Mouse (Mus musculus) cerebellum, adult 2 months (tissue): ENCODE data around the gene Stx1b. TPM values are rescaled to one million over a fixed set of nuclear protein-coding genes. Genes with fewer than 3 reads are reported as not detected.
A peak's percentile ranks its signal among the peaks of the same experiment; 100 is the strongest.

Source experiments
- DNase-seq, 2 experiments: peaks; one replicate each; pipeline ENCODE4 v3.0.0; 2021
- H3K27ac ChIP-seq: fragments of 200-500 bp; 2 replicates; pipeline ENCODE4 v1.5.1; 2012; ENCODE audit warnings: low read length, control low read depth, inconsistent platforms; ENCODE audit not compliant: insufficient read depth
- H3K27me3 ChIP-seq: fragments of 200-500 bp; 2 replicates; pipeline ENCODE4 v1.6.1; 2012; ENCODE audit warnings: inconsistent platforms, mild to moderate bottlenecking, low read length, moderate library complexity; ENCODE audit not compliant: control insufficient read depth, insufficient read depth
- H3K4me1 ChIP-seq: fragments of 200-500 bp; 2 replicates; pipeline ENCODE4 v1.6.1; 2011; ENCODE audit warnings: low read length; ENCODE audit not compliant: control insufficient read depth, insufficient read depth
- H3K4me3 ChIP-seq: fragments of 200-500 bp; replicated peaks from 2 replicates; pipeline ENCODE3; 2011; ENCODE audit warnings: mild to moderate bottlenecking, low read depth, low read length, control low read depth; ENCODE audit not compliant: insufficient read depth
- CTCF ChIP-seq: fragments of 200-500 bp; IDR thresholded peaks from 2 replicates; pipeline ENCODE4 v1.5.1; 2011; ENCODE audit warnings: low read depth, mild to moderate bottlenecking, control low read depth, low read length, moderate library complexity, borderline replicate concordance; ENCODE audit not compliant: insufficient read depth
- POLR2A ChIP-seq: fragments of 200-500 bp; IDR thresholded peaks from 2 replicates; pipeline ENCODE4 v1.6.1; 2011; ENCODE audit warnings: low read length, control low read depth, borderline replicate concordance; ENCODE audit not compliant: insufficient read depth
- whole genome bisulfite sequencing: fragments of 180-500 bp; shearing (Covaris S2); methylation state at CpG from one replicate; pipeline ENCODE4 v1.1.7; 2018; 5-methylcytosine and 5-hydroxymethylcytosine counted together
- polyA plus RNA-seq: library from polyadenylated mRNA; depleted of rRNA; stranded (reverse); fragments of >200 nt; gene quantifications from 2 replicates; pipeline ENCODE4 v1.2.3, GENCODE M21; 2012

Stx1b gene
- polyA plus RNA-seq, 1 experiment = 452 TPM

DNA sequence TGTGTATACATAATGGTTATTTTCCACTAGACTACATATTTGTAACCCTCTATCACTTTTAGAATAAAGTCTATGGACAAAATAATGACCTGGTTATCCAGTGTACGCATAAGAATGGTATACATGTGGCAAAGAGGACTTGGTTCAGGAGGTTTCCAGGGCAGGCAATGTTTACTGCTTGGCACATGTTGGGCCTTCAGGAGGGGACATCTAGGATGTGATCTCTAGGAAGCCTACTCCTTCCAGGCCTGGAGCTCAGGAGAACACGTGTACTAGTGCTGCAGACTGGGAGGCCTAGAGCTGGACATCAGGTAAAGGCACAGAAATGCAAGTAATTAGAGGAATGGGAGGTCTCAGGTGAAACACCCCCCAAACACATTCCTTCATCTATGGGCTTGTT lies 11.2 kb upstream of the Stx1b start:
- no peak for DNase-seq

DNA sequence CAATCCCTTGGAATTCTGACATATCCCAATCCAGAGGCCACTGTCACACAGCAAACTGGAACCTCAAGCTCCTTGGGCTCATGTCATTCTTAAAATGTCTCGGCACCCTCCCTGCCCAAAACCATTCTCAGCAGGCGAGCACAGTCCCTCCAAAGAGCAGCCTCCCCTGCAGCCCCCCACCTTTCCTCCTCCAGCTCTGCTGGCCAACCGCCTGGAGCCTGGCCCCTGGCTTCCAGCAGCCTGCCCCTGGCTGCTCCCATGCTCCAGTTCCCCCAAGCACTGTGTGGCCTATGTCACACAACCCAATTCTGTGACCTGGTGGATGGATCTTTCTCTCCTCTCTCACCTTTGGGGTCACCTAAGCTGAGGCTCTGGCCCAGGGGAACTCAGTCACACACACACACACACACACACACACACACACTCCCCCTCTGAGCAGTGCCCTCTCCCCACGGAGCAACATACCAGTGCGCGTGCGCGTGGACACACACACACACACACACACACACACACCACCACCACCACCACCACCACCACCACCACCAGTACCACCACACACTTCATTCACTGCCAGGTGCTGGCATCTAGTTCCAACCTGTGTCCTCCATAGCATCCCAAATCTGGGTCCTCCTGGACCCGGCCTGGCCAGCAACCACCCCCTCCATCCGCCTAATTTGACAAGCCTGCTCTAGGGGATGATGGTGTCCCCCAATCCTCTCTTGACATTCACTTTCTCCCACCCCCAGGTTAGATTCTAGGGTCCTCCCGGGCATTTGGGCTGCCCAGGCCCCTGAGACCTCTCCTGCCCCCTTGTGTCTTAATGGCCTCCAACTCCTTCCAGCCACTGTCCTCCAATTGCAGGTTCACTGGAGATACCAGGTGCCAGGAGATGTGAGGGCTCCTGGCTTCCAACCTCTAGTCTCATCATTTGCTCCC lies 845 bp downstream of the Stx1b start:
- Histone ChIP-seq H3K27ac (peak overlapping the region; percentile 89), H3K4me3 (peak overlapping the region; percentile 94), H3K4me1 (peaks cover 19% of the 10 kb centered on the region), H3K27me3 (no peaks in the 10 kb centered on the region)
- TF ChIP-seq POLR2A (peak; percentile 31; the same call in 1 of the 2 replicates), CTCF (peak; percentile 32; the same call in 1 of the 2 replicates)
- WGBS = 6% methylated on average over 11 of the region's 11 CpGs
- peak; percentile 69 to 73 for DNase-seq

More for the DNA sequence above, 11.2 kb upstream of the Stx1b start:
- WGBS = 69% methylated on average over 2 of the region's 2 CpGs
- Histone ChIP-seq H3K27ac (no peak overlapping the region; the same call in 1 of the 2 replicates), H3K27me3 (no peaks in the 10 kb centered on the region), H3K4me1 (peaks cover 16% of the 10 kb centered on the region; the same call in 1 of the 2 replicates), H3K4me3 (no peak overlapping the region)
- TF ChIP-seq CTCF (no peak), POLR2A (no peak)

DNA sequence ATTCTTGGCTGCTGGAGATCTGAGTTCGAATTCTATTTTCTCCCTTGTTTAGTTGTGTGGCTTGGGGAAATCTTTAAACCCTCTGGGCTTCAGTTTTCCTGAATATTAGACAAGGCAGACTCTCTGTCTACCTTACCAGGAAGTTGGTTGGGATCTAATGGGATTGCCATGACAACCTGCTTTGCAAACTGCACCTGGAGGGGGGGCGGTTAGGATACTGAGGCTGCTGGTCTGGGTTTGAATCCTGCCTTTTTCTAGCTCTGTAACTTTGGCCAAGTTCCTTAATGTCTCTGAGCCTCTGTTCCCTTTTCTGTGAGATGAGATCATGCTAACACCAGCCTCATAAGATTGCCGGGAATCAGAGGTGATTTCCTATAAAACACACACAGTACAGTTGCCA lies 1.9 kb downstream of the Stx1b start:
- peak overlapping the region; percentile 89; the same call in 1 of the 2 replicates for H3K27ac ChIP-seq
- peak overlapping the region; percentile 94 for H3K4me3 ChIP-seq
- H3K4me1 ChIP-seq = peaks cover 24% of the 10 kb centered on the region
- TF ChIP-seq POLR2A = no peak
- TF ChIP-seq CTCF = no peak
- WGBS = 46% methylated on average over 3 of the region's 3 CpGs
- no peaks in the 10 kb centered on the region for H3K27me3 ChIP-seq
- DNase-seq = no peak

DNA sequence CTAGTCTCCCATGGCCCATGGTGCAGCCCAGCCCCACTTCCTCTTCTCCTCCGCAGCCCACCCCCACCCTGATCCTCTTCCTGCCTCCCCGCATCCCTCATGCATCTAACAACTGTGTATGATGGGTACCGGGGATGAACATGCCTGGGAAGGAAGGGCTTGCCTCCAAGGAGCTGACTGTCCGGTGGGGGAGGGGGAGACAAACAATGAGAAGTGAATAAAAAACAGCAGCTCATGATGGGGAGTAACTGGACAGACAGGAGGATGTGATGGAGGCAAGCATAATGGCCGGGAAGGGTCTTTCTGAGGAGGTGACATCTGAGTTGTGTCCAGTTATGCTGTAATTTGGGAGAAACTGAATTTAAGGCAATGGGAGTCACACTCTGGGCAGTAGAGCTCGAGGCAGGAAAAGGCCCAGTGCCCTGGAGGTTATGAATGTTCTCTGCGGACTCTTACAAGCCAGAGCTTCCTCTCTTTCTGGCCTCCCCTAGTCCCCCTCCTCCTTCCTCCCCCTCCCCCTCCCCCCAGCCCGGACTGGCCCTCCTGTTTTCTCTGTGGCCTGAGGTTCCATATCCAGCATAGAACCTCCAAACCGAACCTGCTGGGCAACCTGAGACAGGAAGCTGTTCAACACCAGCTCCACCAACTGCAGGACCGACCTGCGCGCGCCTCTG lies 3.4 kb downstream of the Stx1b start:
- 37% methylated on average over 13 of the region's 13 CpGs for WGBS
- no peak for DNase-seq
- Histone ChIP-seq H3K4me3 (peak overlapping the region; percentile 40), H3K4me1 (peaks cover 36% of the 10 kb centered on the region), H3K27ac (no peak overlapping the region), H3K27me3 (no peaks in the 10 kb centered on the region)
- TF ChIP-seq CTCF (no peak), POLR2A (no peak)

DNA sequence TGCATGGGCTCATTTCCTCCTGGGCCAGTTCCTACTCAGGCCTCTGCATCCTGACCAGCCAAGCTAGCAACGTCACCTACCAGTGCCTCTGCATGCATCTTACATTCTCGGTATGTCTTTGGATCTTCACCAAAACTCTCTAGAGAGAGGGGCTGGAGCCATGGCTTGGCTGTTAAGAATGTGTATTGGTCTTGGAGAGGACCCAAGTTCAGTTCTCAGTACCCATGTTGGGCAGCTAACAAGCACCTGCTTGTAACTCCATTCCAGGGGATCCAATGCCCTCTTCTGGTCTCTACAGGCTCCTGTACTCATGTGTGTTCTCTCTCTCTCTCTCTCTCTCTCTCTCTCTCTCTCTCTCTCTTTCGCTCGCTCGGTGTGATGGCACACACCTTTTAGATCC lies 6.6 kb downstream of the Stx1b start:
- no peaks in the 10 kb centered on the region for H3K27me3 ChIP-seq
- H3K4me1 ChIP-seq = peaks cover 50% of the 10 kb centered on the region
- DNase-seq = peak; percentile 29 to 35
- no peak for TF ChIP-seq CTCF
- peak overlapping the region; percentile 49; the same call in 1 of the 2 replicates for H3K27ac ChIP-seq
- no peak overlapping the region for H3K4me3 ChIP-seq
- WGBS = 40% methylated on average over 5 of the region's 5 CpGs

DNA sequence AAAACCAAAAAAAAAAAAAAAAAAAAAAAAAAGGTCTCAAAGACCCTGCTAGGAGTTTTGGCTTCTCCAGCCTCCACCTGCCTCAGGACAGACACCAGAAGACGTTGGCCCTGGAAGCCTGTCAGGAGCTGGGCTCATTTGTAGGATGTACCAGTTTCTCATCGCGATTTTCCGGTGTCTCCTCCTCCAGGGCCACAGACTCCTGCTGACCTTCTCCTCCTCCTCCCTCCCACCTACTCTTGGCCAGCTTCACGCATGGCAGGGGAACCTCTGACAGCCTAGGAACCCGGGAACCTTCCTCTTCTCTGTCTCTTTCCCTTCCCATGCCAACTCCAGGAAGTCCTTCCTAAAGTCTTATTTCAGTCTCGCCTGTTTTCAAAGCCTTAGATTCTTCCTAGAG lies 7.3 kb downstream of the Stx1b start:
- TF ChIP-seq POLR2A (no peak), CTCF (no peak)
- no peaks in the 10 kb centered on the region for H3K27me3 ChIP-seq
- H3K4me1 ChIP-seq = peaks cover 55% of the 10 kb centered on the region
- peak overlapping the region; percentile 49 for H3K27ac ChIP-seq
- H3K4me3 ChIP-seq = no peak overlapping the region
- 16% methylated on average over 7 of the region's 7 CpGs for WGBS
- peak; percentile 55 to 62 for DNase-seq

DNA sequence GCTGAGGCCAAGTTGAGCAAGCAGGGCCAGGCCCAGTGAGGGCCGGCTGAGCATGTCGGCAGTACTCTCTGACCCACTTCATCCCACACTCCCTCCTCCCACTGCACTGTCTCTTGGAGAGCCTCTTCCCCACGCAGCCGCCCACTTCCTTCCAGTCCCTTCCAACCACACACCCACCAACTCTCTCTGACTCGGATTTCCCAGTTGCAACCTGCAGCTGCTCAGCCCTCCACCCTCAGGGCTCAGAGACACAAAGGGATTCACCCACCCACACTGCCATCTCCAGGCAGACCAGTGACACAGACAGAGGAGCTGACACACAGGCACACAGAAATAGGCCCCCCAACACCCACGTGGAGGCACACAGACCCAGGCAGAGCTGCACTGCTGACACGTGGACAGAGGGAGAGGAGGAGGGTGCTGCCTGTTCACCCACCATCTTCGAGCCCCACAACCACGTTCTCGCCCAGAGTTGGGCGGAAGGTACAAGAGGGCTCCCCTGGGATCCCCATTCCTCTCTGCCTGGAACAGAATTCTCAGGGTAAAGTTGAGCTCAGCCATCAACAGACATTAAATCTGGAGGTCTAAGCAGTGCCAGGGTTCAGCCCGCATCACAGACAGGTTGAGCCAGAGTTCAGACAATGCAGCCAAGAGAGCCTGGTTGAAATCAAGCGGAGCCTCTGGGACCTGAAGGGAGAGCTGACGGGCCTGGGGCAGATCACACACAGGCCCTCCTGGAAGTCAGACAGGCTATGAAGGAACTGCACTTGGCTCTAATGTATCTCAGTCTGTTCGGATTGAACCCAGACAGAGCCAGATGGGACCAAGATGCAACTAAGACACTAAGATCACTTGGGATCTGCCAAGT lies 8.2 kb downstream of the Stx1b start:
- H3K4me1 ChIP-seq = peaks cover 56% of the 10 kb centered on the region
- H3K27me3 ChIP-seq = no peaks in the 10 kb centered on the region
- H3K4me3 ChIP-seq = peak overlapping the region; percentile 1
- TF ChIP-seq POLR2A = no peak
- peak; percentile 64; the same call in 1 of the 2 replicates for TF ChIP-seq CTCF
- DNase-seq = peak; percentile 68 to 71
- peak overlapping the region; percentile 90 for H3K27ac ChIP-seq
- 9% methylated on average over 15 of the region's 15 CpGs for WGBS
